Mouse (Mus musculus) left cerebral cortex, adult 8-10 months (tissue): Measurements from ENCODE around the gene Trpm8. TPM values are rescaled to one million over a fixed set of nuclear protein-coding genes. Genes with fewer than 3 reads are reported as not detected.
A peak's percentile ranks its signal among the peaks of the same experiment; 100 is the strongest.

ENCODE experiments used
- DNase-seq, 2 experiments: peaks; one replicate each; pipeline ENCODE4 v3.0.0; 2022; ENCODE audit warnings: low spot score in 2 of 2
- total RNA-seq, 4 experiments: library from RNA; stranded (reverse); gene quantifications; 2 replicates each; pipeline ENCODE4 v1.2.4; 2022

The Trpm8 gene
- total RNA-seq, 4 experiments from 2014 or later, result 0.08 to 0.28 (median 0.16) TPM

DNA sequence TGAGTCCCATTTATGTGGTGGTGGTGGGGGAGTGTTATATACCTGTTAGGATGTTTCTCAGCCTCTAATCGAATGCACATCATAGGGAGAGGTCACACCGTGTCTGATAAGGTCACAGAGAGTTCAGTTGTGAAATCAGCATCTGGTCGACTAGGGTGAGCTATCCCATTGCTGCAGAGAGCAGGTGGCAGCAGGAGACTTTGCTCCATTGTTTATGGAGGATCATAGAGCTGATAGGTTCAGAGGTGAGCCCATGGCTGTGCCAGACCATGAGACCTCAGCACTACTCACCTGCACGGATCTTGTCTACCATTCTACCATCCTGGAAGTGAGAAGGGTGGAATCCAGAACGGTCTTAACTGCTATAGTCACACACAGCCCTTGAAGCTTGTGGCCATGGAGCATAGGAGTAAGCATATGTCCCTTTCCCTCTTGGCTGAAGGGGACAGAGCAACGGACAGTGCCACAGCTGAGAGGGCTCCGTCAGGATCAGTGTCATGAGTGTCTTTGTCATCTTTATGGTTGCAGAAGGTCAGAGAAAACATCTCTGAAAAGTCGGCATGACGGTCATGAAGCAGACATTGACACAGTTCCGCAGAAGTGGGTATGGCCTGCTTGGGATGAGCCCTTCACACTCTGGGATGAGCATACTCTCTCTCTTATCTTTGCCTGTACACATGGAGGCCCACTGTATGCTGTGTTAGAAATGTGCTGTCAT, 6.9 kb downstream of the Trpm8 start:
- no peak for DNase-seq

DNA sequence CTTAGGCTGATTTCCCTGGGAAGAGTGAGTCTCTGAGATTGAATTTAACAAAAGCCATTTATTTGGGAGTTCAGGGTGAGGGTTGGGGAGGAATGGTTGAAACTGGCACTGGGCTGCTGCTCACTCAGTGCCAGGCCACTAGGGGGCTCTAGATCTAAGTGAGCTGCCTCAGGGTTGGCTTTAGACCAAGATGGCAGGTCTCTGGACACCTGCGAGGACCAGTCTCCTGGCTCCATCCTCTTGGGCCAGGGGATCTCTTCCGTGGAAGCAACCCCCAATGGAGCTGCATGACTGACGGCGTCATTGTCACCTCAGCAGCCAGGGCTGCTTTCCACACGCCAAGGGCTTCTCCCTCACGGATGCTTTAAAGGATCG, 7.5 kb downstream of the Trpm8 start:
- DNase-seq, result peak in 1 of 2 experiments; percentile 11

DNA sequence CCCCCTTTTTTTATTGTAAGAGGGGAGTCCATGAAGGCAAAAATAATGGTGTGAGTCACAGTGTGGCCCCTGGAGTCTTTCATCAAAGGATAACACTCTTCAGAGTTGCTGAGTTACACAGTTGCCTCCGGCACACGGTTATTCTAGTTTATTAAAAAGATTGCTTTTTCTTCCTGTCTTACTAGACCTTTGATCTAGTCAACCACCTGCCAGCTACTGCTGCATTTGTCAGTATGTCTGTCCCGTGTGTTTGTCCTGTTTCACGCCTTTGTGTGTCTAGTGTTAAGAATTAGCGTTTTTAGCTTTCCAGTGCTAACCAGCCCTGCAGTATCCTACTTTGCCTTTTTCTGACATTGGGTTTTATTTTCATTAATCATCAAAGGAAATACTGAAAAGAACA, 8.2 kb downstream of the Trpm8 start:
- no peak for DNase-seq

DNA sequence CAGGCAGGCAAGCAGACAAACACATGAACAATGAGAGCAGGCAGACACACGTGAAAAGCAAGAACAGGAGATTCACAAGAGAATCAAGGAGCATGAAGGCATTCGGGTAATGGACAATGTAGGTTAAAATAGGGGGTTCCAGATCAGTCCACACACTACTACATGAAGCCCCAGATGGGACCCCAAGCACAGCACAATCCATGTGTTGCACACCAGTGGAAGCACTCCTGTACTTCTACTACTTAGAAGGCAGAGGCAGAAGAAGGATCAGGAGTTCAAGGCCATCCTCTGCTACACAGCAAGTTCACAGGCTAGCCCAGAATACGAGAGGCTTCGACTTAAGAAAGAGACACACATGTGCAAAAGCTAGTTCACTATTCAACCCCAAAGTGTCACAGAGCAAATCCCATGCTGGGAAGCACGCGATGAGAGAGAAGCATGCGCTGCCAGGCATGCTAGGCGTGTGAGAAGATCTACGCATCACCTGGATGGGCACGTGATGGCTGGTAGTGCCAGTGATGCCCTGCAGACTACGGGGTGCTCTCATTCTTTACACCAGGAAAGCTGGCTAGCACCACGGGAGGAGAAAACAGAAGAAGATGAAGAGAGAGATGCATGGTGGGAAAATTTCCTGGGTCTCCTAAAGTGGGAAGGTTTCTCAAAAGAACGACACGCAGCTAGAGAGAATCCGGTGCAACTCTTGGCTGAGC, 8.8 kb downstream of the Trpm8 start:
- DNase-seq, result no peak

DNA sequence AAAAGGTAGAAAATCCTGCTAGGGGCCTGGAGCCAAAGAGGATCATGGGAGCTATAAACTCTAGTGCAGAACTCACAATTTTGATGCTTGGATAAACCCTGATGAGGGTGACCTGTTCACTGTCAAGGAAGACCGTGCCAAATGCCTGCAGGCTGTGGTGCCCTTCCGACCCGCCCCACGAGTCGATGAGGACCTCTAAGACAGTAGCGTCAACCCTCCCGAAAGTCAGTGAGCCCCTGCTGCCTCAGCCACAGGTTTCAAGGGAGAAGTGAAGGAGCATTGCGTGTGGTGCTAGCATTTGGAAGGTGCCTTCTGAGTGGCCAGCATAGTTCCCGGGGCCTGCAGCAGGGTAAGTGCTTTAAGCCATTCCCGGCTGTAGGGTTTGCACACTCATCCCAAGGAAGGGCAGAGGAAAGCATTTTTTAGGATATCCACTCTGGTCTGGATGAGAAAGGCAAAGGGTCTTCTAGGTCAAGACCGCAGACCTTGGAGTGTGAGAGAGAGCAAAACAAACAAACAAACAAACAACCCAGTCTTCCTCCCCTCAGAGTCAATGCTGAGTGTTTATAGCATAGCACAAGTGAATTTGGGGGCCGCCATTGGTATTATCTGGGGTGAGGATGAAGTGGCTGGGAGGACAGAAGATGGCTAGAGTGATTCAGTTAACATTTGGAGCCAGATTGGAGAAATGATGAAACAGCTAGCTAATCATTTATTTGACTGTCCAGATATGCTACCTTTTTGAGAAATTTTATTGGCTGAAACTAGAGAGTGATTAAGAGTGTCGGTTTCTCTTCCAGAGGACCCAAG, 9.6 kb downstream of the Trpm8 start:
- DNase-seq, result no peak

DNA sequence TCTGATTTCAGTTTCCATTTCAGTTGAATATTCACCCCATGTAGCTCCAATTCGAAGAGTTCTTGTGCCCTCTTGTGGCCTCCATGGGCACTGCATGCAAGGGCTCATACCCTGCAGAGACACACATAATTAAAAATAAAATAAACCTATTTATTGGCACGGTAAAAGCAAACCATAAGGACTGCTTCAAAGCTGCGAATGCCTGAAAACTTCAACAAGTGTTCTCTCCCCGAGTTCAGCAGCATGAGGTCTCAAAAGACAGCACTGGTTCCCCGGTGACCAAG, 10.2 kb downstream of the Trpm8 start:
- no peak for DNase-seq

DNA sequence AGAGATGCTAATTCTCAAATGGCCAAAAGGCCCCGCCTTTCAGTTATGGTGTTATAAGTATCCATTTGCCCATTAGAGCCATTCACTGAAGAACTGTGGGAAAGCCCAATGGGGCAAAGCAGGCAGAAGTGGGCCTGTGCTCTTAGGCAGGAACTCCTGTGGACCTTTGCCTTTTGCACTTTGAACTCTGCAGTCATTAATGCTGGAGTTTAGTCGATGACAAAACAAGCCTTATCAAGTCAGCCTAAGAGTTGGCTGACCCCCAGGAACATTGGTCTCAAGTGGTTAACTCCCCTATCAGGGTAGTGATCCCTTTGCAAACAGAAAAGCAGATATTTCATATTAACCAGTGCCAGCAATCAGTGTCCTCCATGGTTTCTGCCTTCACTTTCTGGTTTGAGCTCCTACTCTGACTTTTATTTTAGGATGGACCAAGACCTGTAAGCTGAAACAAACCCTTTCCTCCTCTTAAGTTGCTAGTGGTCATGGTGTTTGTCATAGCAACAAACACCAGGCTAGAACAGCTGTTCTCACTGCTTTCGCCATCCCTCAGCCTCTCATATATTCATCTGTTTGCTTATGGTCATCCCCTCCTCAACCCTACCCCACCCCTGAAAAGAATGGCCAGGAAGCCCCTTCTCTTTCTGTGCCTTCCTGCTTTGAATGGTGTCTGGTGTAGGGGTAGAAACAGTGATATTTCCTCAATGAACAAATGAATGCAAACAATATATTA, 10.8 kb downstream of the Trpm8 start:
- DNase-seq, result no peak

DNA sequence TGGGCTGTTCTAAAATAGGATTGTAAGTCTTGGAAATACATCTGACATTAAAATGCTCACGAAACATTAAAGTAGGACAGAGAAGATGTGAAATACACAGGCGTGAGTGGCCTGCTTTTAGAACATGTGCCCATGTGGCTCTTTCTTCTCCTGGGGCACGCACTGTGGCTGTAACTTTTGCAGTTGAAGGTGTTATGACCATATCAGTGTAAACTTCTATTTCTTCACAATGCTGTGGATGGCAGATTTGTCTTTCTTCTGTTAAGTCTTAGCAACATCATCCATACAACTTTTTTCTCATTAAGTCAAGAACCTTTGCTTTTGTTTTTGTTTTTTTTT, 11.3 kb downstream of the Trpm8 start:
- no peak for DNase-seq

DNA sequence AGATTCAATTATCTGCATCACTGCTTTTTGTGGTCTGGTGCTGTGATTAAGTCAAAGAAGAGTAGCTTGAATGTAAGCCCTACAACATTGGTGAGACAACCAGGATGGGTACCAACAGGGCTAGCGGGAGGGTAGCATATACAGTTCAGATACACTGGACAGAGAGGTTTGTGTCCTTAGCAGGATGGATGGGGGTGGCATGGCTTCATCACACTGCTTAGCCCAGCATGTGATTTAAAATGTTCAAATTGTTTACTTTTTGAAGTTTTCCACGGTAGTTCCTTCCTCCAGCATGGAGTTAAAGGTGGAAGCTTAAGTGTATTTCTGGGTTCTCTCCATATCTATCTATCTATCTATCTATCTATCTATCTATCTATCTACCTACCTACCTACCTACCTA, 11.7 kb downstream of the Trpm8 start:
- DNase-seq, result no peak

DNA sequence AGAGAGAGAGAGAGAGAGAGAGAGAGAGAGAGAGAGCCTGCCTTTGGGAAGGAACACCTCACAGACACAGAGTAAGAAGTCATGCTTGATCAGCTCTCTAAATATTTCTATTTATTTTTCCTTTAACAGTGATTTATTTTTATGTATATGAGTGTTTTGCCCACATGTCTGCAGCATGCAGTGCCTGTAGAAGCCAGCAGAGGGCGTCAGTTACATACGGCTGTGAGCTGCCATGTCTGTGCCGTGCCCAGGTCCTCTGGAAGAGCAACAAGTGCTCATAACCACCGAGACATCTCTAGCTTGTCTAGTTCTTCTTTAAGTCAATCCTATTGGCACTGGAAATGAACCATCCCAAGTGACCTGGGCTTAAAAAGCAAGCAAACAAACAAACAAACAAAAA, 12.5 kb downstream of the Trpm8 start:
- DNase-seq, result no peak

DNA sequence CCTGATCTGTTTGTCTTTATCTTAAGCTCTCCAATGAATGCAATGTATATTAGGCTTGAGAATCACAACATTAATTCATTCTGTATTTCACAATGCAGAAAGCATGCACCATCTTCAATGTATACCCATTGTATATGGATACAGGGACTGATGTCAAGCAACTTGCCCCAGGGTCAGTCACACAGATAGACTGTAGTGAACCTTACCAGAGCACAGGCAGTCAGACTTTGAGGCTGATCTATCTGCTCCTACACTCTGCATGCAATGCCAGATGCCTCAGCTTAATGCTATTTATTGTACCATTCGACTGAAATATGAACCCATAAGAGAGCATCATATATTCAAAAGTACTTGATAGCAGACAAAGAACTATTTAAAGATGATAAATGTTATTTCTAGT, 13.1 kb downstream of the Trpm8 start:
- DNase-seq, result no peak

DNA sequence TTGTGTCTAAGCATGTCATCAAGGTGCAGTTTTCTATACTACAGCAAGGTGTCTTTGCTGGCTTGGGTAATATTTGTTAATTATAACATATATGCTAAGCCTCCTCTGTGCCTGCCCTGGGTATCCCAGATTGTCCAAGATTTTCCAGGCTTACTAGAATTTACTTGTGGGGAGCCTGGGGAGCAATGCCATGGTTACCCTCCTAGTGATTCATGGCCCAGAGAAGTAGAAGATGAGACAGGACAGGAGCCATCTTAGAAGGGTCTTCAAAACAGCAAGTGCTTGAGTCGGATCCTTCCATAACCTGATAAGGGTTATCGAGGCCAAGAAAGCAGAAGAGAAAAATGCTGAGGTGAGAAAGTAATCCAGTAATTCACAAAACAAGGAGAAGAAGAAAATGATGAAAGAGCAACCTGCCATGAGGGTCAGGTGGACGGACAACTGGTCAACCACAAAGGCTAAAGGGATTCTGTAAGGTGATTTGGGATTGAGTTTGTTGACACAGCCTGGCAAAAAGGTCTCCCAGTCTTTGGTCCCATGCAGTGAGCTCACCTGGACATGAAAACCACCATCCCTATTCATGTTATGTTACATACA, 14.0 kb downstream of the Trpm8 start:
- no peak for DNase-seq

DNA sequence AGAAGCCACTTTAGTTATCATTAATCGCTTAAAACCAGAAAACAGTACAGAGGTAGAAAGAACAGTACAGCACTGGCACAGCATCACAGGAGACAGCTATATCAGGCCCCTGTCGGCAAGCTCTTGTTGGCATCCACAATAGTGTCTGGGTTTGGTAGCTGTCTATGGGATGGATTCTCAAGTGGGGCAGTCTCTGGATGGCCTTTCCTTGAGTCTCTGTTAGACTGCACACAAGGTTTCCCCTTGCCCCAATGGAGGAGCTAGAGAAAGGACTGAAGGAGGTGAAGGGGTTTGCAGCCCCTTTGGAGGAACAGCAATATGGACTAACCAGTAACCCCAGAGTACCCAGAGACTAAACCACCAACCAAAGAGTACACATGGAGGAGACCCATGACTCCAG, 14.6 kb downstream of the Trpm8 start:
- no peak for DNase-seq

DNA sequence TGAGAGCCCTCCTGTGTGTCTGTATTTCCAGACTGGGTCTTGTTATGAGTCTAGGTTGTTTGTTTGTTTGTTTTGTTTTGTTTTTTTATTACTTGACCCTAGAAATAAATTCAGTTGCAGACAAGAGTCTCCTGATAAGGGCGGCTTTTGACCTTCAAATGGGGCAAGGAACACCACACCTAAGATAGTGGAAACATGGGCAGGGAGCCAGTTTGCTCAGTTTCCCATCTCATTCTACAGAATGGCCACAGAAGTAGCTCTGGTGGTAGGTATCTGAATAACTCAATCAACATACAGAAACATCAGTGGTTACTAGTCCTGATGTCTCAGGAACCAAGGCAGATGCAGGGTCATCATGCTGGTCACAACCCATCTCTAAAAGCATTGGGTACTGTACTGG, 17.2 kb downstream of the Trpm8 start:
- DNase-seq, result no peak

DNA sequence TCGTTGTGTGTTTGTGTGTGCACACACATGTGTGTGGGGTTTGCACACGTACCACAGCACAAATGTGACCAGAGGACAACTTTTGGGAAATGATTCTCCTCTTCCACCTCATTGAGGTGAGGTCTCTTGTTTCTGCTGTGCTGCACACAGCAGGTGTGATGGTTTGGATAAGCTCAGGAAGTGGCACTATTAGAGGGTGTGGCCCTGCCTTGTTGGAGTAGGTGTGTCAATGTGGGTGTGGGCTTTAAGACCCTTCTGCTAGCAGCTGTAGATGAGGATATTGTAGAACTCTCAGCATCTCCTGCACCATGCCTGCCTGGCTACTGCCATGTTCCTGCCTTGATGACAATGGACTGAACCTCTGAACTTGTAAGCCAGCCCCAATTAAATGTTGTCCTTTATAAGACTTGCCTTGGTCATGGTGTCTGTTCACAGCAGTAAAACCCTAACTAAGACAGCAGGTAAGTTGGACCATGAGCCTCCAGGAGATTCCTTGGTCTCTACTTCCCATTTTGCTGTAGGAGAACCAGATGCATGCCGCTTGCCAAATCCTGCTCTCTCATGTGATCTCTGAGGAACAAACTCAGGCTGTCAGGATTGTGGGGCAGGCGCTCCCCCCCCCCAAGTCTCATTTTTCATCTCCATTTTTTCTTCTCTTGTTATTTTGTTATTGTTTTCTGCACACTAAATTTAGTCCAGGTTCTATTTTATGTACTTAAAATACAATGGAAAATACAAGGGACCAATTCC, 18.9 kb downstream of the Trpm8 start:
- DNase-seq, result no peak

DNA sequence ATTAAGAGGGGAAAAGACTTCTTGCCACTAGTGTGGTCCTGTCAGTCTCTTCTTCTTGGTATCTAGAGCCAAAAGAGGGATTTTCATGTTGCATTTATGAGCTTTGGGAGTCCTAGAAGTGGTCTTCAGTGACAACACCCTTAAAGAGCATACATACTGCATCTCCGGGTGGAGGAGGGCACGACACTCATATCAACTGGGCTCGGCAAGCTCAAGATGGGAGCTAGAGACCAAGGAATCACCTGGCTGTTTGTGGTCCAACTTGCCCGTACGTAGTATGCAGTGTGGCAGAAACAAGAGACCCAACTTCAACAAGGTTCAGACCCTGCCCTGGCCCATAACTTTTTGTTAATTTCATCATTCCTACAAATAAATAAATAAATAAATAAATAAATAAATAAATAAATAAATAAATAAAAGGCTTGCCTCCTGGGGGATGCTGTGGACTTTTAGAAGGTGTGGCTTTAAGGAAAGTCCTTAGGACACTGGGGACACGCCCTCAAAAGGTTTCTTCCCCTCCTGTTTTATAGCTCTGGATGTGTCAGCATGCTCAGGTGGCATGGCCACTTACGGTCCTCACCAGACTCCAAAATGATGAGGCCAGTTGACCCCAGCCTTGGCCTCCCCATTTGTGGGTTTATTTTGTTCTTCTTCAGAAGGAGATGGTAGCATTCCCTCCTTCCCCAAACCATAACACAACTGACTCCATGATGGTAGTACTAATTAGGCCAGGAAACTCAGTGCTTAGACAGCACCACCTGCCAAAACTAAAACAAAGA, 20.2 kb downstream of the Trpm8 start:
- no peak for DNase-seq

DNA sequence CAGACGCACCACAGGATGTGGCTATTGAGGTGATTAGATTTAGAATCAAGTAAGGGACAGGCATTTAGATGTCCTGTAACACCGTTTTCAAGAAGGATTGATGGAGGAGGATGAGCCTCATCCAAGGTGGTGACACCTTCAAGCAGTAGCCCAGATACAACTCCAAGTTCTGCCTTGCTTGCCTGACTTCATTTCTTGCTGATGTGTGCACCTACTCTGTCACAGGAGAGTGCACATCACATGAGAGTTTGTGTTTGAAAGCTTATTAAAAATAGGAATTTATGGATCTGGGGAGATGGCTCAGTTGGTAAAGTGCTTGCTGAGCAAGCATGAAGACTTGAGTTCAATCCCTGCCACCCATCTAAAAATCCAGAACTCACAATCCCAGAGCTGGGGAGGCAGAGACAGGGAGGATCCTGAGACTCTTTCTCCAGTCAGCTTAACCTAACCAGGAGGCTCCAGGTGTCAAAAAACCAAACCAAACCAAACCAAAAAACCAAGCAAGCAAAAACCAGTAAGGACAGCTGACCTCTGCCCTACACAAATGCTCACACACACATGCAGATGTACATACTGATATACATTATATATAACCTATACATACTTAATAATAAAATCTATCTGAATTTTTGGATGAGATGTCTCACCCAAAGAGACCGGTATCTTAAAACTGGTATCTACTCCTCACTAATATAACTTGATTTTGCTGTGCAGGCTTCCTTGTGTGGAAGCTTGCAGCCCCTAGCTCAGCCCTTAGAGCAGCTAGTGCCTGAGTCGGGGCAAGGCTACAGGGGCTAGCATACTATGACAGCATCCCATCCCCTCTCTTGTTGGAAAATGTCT, 21.4 kb downstream of the Trpm8 start:
- no peak for DNase-seq

DNA sequence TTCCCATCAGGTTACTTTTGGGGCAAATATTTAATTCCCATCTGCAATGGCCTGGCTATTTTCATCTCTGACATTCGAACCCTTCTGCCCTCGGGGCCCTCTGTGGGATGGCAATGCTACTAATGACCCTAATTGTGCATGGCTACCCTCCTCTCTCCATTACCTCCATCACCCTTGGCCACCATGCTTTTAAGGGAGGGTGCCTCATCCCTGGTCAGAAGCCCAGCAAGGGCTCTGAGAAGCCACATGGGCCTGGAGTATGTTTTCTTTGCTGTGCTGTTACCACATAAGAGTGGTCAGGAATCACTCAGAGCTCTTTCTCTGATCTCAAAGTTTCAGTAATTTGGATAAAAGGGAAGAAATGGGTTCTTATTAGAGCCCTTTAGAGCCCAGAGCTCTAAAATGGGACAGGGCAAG, 22.1 kb downstream of the Trpm8 start:
- no peak for DNase-seq
